Mouse (Mus musculus) layer of hippocampus, postnatal 36 days (tissue): ENCODE results near the gene Cldn3. TPM values are rescaled to one million over a fixed set of nuclear protein-coding genes. Genes with fewer than 3 reads are reported as not detected.

Source experiments
- DNase-seq, 2 experiments: peaks; one replicate each; pipeline ENCODE4 v3.0.0; 2022
- total RNA-seq, 2 experiments: library from RNA; stranded (reverse); gene quantifications; 2 replicates each; pipeline ENCODE4 v1.2.3; 2021

Gene Cldn3
- total RNA-seq, 2 experiments from 2014 or later: 0.61 to 0.92 TPM

DNA sequence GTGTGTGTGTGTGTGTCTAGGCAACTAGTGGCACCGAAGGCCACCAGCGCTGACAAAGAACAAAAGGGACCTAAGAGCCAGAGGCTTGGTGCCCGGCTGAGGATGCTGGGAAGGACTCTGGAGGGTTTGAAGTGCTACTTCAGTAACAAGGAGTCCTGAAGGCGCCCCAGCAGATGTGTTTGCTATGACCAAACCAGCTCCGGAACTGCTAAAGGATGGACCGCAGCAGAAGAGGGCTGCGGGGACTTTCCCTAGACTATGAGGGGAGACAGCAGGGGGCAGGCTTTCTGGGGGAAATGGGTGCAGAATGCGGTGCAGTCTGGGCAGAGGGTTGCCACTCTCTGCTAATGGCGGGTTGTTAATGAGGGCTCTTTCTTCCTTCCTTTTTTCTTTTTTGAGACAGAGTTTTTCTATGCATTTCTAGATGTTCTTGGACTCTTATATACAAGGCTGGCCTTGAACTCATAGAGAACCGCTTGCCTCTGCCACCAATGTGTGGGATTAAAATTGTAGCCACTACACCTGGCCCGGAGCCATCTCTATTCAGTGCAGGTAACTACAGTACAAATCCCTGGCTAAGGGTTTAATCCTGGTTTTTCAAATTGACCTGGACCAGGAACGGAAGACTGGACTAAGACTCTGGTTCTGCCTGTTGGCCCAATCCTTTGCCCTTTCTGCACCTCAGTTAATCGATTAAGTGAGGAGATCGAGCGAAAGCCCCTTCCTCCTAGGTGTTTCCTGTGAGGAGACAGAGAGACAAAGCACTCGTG lies 22.0 kb downstream of the Cldn3 start:
- no peak for DNase-seq

DNA sequence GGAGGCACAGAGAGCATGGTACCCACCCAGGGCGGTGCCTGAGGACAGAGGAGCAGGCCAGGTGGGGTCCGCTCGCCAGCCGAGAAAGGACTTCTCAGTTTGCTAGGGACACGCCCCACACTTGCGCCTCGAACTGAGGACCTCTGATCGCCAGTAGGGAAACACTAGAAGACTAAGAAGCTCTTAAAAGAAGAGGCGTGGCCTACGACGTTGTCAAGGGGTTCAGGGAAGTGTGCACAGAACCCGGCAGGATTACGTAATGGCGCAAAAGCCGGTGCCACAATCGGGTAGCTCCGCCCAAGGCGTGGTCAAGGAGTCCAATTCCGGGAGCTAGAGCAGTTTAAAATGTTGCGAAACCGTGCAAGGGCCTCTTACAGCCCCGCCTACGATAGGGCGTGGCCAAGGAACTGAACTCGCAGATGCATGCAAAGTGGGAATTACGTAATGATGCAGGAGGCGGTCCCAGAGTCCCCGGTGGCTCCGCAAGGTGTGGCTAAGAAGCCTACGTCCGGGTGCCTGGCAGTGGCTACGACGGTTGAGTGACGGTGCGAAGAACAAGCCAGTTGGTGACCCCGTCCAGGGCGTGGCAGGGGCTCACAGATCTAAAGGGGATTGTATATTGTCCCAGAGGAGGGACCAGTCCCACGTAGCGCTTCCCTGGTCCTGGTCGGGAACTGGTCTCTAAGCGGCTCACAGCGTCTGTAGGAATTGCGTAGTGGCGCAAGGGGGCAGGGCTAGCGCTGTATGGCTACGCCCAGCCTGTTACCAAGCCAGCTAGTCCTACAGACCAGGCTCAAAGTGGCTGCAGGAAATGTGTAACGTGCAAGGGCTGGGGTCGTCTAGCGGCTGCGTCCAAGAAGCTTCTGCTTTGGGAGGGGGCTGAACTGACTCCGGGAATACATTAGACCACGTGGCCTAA lies 22.9 kb downstream of the Cldn3 start, which contains the start of gene Abhd11:
Gene Abhd11 (plus strand): TSS at position 482 of the 919 bp plus-strand sequence.
- peak; percentile 93 to 95 for DNase-seq

GRCm38 (mm10) chr5:135009590-135010319 lies 23.7 kb downstream of the Cldn3 start:
- peak; percentile 86 to 91 for DNase-seq

- DNase-seq: no peak
These were observed 24.3 kb downstream of the Cldn3 start for GRCm38 (mm10) chr5:135010320-135010709.

- DNase-seq: no peak
These were observed 25.1 kb downstream of the Cldn3 start for GRCm38 (mm10) chr5:135010841-135011743.

GRCm38 (mm10) chr5:135011809-135012613 lies 26.0 kb downstream of the Cldn3 start:
- no peak for DNase-seq

DNA sequence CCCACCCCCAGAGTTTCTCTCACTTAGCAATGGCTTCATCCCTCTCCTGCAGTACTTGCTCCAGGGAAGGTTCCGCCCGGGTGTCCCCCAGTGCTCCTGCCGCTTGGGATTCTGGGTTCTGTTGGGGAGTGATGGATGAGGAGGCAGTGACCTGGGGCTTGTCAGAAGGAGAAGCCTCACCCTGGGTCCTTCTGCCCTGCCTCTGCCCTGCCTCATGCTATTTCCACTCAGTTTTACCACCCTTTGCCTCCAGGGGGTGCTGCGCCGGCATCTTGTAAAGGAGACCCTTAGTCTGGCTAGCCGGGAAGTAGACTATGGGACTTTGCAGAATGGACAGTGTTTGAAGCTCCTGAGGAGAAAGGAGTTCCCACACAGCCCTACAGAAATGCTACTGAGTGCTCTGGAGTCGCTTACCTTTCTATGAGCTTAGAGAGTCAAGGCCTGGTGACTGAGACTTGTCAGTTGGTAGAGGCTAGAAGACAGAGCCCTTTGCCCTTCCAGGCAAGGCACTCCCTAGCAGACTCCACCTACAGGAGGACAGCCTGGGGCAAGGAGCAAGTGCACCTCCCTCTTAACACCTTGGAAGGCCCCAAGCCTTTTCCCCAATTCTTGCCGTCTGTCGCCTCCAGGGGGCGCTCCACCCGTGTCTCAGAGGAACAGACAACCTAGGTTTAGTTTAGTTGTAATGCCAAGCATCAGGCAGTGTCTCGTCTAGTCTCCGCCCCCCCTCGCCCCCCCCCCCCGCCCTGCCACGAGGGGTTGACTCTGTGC lies 26.8 kb downstream of the Cldn3 start:
- peak; percentile 69 to 71 for DNase-seq

DNA sequence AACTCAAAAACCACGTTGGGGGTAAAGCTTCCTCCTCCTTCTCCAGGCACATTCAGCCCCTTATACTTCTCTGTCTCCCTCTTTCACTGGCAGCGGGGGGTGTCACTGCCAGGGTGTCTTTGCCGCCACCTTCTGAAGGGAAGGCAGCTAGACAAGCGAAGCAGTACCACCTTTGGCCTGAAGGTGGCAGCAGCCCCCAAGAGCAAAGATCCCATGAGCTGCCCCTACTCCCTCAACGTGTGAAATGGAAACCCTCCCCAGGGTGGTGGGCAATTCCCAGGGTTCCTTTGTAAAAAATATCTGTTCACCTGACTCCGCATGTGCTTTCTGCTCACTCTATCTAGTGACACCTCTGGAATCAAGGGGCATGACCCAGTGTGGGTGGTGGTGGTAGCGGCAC lies 29.5 kb downstream of the Cldn3 start:
- peak; percentile 87 to 90 for DNase-seq

- no peak for DNase-seq
These were observed 30.3 kb downstream of the Cldn3 start for GRCm38 (mm10) chr5:135016224-135016759.

GRCm38 (mm10) chr5:135021814-135022213 lies 35.8 kb downstream of the Cldn3 start:
- no peak for DNase-seq

- DNase-seq: peak; percentile 88 to 89
These were observed 37.5 kb downstream of the Cldn3 start, which contains the start of gene Stx1a for GRCm38 (mm10) chr5:135023344-135024173. Gene Stx1a (plus strand): TSS chr5:135023482.

DNA sequence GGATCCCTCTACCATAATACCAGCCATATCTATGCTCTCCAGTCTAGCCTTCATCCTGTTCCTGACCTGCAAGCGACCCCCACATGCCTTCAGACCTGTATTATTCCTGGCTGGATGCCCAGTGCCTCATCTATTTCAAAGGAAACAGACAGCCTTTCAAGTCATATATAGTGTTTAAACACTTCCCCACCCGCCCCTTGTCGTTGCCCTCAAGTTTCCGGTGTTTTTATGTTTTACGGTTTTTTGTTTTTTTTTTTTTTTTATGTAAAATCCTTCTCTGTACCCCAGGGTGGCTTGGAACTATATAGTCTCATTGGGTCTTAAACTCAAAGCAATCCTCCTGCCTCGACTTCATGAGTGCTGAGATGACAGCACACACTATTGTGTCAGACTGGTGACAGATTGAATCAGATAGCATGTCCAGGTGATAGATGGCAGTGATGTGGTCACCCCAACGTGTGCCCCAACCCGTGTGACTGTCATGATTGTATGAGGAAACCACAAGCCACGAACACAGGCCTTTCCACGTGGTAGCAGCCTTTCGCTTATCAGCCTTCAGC lies 38.7 kb downstream of the Cldn3 start:
- no peak for DNase-seq

DNA sequence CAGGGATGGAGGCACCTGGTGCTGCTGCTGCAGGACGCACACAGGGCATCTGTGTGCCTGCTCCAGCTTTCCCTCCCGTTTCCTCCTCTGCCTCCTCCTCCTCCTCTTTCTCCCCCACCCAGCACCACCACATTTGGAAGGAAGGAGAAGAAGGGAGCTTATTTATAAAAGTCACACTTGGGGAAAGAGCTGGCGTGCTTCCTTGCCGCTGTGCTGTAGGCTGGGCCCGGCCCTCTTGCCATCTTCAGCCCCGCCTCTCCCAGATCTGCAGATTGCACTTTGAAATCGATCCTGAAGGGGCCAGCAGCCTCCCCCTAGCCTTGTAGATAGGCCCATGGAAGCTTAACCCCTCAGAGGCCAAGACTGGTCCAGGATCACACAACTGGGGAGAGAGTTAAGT lies 39.9 kb downstream of the Cldn3 start:
- DNase-seq: no peak

DNA sequence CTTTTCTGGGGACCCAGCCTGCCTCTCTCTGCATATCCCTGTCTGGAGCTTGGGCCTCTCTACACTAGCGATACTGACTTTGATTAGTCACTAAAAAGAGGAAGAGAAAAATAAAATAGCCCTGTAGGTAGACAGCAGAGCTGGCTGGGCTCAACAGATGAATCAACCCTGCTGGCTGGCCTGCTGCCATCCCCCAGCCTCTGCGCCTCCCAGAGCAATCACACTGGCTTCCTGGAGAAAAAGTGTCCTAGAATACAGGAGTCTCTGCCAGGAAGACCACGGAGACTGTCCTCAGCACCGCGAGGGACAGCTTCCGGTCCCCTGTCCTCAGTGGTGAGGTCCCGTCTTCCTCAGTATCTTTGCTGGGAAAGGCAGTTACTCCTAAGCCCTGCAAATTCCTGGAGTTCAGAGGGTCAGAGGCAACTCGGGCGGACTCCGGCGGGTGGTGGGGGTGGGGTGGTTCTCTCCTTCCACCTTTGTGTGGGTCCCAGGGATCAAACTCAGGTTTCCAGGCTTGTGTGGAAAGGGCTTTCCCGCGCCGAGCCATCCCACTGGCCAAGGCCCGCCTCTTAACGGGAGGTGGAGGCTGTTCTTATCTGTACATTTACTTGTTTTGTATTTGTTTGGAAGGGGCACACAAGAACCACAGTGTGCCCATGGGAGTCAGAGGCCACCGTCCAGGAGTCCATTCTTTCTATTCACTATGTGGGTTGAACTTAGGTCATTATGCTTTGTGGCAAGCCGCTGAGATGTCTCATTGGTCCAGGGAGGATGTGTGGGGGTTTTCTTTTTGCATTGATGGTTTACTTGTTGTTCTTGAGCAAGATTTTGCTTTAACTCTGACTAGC lies 43.2 kb downstream of the Cldn3 start:
- DNase-seq: peak in 1 of 2 experiments; percentile 49

DNA sequence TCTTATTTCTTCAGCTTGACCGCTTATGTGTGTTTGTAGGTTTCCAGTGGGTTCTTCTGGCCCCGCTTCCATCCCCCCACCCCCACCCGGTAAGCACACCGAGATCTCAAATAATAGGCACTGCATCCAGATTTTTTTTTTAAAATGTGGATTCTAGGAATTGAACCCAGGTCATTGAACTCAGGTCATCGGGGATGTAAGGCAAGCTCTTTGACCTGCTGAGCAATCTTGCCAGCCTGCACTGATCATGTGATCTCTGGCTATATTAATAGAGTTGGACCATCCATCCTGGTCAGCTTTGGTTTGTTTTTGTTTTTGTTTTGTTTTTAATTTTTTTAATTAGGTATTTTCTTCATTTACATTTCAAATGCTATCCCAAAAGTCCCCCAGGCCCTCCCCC lies 46.6 kb downstream of the Cldn3 start:
- DNase-seq: no peak

DNA sequence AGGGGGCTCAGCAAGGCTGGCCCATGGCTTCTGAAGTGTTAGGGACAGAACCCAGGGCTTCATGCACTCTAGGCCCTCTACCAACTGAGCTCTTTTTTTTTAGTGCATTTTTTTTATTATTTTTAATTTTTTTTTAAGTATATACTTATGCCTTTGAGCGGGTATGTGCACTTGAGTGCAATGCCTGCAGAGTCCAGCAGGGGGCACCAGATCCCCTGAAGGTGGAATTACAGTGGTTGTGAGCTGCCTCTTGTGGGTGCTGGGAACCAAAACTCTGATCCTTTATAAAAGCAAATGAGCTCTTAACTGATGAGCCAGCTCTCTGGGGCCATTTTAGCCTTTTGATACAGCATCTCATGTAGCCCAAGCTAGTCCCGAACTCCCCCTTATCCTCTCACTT lies 48.6 kb downstream of the Cldn3 start:
- no peak for DNase-seq
